Mouse (Mus musculus): ENCODE measurements around the gene Il4i1.
A peak's percentile ranks its signal among the peaks of the same experiment; 100 is the strongest.

The Il4i1 gene

GRCm38 (mm10) chr7:44849416-44850111 lies 33.4 kb downstream of the Il4i1 start:
- DNase-seq: peak; percentile 91 to 93

- peak; percentile 89 for DNase-seq
These were observed 34.0 kb downstream of the Il4i1 start for GRCm38 (mm10) chr7:44850146-44850545.

- DNase-seq: no peak
These were observed 34.8 kb downstream of the Il4i1 start for GRCm38 (mm10) chr7:44850789-44851624.

- no peak for DNase-seq
These were observed 35.5 kb downstream of the Il4i1 start for GRCm38 (mm10) chr7:44851625-44852234.

- no peak for DNase-seq
These were observed 36.3 kb downstream of the Il4i1 start for GRCm38 (mm10) chr7:44852259-44853027.

- DNase-seq: no peak
These were observed 36.9 kb downstream of the Il4i1 start for GRCm38 (mm10) chr7:44853065-44853464.

GRCm38 (mm10) chr7:44853596-44854355 lies 37.6 kb downstream of the Il4i1 start:
- peak in 1 of 2 experiments; percentile 54 for DNase-seq

GRCm38 (mm10) chr7:44854356-44855031 lies 38.3 kb downstream of the Il4i1 start:
- DNase-seq: peak; percentile 84 to 86

- no peak for DNase-seq
These were observed 38.8 kb downstream of the Il4i1 start for GRCm38 (mm10) chr7:44855036-44855435.

- no peak for DNase-seq
These were observed 40.2 kb downstream of the Il4i1 start for GRCm38 (mm10) chr7:44856265-44856916.

GRCm38 (mm10) chr7:44857042-44857552 lies 40.9 kb downstream of the Il4i1 start, which contains the start of gene Pnkp:
Gene Pnkp (plus strand): TSS chr7:44857139.
- DNase-seq: peak; percentile 88 to 89

- DNase-seq: no peak
These were observed 41.7 kb downstream of the Il4i1 start for GRCm38 (mm10) chr7:44857905-44858304.

- DNase-seq: no peak
These were observed 43.7 kb downstream of the Il4i1 start for GRCm38 (mm10) chr7:44859896-44860295.

- DNase-seq: peak; percentile 77 to 87
These were observed 44.6 kb downstream of the Il4i1 start for GRCm38 (mm10) chr7:44860576-44861428.

GRCm38 (mm10) chr7:44861429-44861816 lies 45.2 kb downstream of the Il4i1 start:
- no peak for DNase-seq

- no peak for DNase-seq
These were observed 46.2 kb downstream of the Il4i1 start for GRCm38 (mm10) chr7:44862434-44862833.

GRCm38 (mm10) chr7:44863210-44863609 lies 47.0 kb downstream of the Il4i1 start:
- no peak for DNase-seq

GRCm38 (mm10) chr7:44863982-44864494 lies 47.9 kb downstream of the Il4i1 start:
- DNase-seq: no peak

All from cerebellum, postnatal 14 days (tissue).